Mouse (Mus musculus): Measurements from ENCODE around the gene Opcml.

Opcml gene

DNA sequence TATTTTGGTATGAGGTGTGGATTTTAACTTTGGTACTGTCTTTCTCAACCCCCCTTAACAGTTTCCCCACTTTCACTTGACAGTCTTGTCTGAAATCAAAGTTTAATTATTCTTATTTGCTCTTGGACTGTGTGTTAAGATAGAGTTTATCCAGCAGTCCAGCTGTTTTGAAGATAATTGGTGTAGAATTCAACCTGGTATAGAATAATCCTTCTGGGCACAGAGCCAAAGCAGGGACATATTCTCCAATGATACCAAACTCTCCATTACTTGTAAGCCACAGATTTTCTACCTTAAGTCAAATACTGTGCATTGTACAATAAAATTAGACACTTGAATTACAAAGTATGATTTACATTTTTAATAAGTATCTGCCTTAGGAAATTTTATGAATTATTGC is 852.2 kb downstream of the Opcml start:
- no peak for DNase-seq (ENCODE audit: low spot score)

DNA sequence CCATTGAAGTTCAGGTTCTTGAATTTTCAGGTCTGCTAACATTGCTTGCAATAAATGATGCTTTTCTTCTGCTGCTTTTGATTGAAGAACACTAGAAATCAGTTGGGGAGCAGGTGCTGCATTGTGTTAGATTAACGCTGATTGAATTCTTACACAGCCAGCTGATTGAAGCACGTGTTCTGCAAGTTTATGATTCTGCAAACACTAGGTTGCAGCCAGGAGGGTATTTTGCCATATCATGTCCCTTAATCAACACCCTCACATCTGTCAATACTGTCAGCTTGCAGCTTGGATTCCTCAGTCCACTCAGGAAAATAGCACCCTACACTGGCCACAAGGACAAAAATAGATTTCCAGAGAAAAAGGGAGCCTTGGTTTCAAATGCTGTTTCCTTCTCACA is 853.5 kb downstream of the Opcml start:
- DNase-seq (ENCODE audit: low spot score) = no peak

DNA sequence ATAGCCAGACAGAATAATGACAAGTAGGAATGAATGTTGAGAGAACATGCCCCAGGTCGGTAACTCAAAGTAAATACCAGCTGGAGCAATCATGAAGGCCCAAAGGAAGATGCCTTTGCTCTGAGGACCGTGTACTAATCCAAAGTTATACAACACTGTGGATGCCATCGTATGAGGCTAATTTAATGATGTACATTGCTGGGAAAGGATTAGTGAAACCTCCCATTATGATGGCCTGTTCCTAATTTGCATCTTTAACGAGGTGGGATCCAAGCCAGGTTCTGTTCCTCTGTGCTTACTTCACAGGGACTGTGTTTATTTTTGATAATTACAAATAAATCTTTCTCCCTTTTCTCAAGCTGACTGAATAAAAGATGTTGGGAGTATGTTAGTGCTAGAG is 859.5 kb downstream of the Opcml start:
- no peak for DNase-seq (ENCODE audit: low spot score)

DNA sequence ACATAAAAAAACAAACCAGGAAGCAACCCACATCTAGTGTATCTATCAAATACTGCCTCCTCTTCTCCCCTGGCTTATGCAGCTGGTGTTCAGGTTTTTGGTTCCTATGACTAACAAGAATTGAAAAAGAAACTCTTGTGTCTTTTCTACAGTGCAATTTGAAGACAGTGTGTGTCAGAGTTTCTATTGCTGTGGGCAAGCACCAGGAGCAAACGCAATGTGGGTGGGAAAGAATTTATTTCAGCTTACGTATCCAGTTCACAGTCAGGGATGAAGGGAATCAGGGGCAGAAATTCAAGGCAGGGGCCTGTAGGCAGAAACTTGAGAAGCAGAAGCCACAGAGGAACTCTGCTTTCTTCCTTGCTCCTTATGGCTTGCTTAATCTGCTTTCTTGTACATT is 869.4 kb downstream of the Opcml start:
- DNase-seq (ENCODE audit: low spot score) = no peak

DNA sequence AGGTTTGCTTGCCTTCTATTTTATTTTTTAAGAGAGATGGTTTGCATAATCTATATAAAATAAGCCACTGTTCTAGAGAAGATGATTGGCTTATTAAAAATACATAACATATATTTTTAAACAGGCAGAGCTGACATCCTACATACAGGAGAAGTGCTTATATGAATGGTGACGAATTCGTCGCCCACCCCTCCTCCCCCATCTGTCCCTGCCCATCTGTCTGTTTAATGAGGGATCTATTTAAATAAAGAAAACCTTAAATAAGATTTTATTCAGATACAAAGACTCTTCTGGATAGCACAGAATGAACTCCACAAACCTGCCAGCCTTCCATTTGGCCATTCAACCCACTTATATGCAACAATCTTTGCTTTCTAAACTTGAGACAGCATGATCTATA is 872.3 kb downstream of the Opcml start:
- no peak for DNase-seq (ENCODE audit: low spot score)

DNA sequence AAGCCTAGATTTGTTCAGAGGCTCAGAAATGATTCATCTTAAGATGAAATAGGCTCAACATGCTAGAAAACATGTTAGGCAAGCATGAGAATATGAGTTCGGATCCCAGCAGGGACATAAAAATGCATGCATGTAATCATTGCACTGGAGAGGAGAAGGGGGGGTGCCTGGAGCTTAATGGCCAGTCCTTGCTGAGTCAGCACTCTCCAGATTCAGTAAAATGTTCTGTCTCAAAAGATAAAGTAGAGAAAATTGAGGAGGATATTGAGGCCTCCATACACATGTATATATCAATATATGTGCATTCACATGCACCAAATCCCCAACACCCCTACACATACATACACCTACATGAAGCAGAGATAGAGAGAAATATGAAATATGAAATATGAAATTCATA is 889.7 kb downstream of the Opcml start:
- DNase-seq (ENCODE audit: low spot score) = no peak

DNA sequence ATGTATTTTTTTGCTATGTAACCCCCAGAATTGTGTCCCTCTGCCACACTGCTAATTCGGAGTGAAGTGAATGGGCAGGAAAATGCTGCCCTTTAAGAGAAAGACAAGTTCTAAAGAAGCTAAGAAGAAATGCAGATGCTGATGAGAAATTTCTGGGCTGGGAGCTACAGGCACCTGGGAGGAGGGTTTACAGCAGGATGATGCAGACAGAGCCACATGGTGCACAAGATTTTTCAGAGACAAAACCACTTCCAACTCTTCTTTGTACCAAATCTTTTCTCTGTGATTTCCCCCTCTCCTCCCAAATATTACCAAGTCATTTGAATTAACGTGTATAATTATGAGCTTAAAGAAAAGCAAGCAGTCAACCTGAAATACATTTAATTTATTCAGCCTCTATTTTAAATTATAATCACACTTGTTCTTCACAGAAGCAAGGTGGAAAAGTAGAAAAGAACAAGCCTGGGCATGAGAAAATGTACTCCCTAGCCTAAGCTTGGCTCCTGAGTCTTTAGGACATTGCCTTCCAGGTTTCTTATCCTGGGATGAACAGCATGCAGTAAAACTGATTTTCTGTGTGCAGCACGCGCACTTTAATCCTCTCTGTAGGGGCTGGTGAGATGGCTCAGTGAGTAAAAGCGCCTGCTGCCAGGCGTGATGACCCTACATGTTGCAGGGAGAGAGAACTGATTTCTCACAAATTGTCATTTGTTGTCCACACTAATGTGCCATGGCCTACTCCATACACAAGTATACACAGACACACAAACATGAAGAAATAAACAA is 890.9 kb downstream of the Opcml start:
- no peak for DNase-seq (ENCODE audit: low spot score)

DNA sequence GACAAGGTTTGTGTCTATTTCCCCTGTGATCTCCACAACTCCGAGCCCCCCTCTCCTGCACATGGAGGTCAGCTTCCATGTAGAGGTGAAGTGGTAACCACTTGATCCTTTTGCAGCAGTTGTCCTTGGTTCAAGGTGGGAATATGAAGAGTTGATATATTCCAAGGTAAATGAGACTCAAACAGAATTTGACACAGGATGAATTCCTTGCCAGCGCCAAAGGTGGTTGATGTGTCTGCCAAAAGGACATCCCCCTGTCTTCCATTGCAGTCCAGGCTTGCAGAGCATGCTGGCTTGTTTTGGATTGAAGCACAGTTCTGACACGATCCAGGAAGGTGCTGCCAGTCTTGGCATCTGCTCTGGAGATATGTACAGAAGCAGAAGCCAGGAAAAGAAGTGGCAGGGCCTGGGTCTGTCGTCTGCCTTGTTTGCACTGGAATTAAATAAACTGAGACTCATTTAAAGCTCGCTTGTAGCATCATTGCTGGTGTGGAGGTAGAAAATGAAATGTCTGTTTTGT is 893.4 kb downstream of the Opcml start:
- DNase-seq (ENCODE audit: low spot score) = no peak

DNA sequence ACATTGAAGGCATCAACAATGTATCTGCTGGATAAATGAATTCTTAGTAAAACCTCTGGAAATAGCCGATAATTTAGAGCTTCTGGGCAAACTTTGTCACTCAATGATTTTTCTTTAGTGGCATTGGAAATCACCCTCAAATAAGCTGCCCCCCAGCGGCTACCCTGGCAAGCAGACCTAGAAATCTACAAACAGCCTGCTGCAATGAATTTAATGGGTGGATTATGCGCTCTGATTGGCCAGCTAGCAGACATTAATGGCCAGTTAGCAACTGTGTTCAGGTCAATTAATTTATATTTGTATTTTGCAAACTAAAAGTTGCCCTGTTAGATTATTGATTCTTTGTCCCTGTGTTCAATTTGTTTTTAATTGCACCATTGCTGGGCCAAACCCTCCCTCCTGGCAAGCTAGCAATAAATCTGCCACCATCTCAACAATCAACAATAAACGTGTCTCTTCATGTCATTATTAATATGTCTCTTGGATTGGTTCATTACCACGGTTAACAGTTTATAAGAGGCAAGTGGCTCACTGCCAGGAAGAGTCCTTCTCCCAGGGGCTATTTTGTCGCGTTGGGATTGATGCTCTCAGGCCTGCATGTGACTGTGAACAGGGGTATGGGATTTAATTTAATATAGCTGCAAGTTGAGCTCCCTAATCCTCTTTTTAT is 896.5 kb downstream of the Opcml start:
- DNase-seq (ENCODE audit: low spot score) = no peak

DNA sequence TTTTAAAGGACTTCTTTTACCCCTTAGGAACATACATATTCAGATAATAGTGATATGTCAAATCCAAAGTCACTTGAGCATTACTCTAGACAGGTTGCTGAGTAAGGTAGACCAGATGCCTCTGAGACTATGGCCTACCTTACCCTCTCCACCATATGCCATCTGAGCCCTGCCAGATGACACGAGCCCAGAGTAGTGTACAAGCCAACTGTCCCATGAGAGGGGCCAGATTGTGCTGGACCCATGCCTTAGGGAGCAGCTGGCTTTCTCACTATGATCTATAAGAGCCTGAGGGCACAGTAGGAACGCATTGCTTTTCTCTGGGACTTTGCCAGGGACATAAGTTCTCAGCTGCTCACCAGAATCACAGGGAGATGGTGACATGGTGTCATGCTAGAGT is 899.6 kb downstream of the Opcml start:
- no peak for DNase-seq (ENCODE audit: low spot score)

DNA sequence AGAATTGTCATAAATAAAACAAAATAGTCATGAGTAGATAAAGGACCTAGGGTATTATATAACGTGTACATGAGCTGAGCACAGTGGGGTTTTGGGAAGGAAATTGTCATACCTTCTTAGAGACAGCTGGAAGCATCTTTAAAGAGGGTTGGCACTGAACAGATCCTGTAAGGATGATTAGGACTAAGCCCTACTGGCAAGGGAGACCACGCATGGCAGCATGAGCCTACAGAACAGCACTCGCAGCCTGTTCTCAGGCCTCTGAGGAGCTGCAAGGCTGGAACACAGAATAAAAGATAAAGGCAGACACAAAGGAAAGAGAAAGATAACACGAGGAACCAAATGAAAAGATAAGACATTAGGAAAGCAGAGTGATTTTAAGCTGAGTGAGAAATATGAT is 915.2 kb downstream of the Opcml start:
- no peak for DNase-seq (ENCODE audit: low spot score)

DNA sequence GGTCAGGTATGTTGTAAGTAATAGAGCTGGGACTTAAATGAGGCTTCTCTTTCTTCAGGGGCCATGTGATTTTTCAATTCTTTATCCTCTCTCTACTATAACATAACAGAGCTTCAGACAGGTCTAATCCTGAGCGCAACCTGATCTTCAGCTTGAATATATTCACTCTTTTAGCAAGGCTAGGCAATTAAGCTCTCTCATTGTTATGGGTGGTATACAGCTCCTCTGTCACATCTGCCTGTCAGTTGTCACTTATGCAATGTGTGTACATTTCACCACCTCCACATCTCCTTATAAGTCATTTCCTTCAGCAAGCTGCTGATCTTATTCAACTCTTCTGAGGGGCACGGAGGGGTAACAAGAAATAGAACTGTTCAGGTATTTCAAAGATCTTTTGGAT is 924.0 kb downstream of the Opcml start:
- DNase-seq (ENCODE audit: low spot score) = no peak

DNA sequence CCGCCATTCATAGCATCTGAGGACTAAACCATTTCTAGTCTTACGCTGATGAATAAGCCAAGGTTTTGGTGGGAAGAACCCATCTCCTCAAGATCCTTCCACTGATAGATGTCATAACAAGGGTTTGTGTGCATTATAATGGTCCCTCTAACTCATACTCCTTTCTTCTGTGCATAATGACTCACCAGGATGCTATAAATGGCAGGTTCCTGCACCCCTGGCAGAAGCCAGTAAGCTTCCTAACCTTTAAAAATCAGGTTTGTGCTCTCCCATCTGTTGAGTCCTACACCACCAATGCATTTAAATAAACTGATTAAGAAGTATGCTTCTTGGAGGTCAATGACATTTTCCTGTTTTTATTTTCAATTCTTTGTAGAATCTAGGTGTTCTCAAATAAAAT is 929.6 kb downstream of the Opcml start:
- DNase-seq (ENCODE audit: low spot score) = no peak

DNA sequence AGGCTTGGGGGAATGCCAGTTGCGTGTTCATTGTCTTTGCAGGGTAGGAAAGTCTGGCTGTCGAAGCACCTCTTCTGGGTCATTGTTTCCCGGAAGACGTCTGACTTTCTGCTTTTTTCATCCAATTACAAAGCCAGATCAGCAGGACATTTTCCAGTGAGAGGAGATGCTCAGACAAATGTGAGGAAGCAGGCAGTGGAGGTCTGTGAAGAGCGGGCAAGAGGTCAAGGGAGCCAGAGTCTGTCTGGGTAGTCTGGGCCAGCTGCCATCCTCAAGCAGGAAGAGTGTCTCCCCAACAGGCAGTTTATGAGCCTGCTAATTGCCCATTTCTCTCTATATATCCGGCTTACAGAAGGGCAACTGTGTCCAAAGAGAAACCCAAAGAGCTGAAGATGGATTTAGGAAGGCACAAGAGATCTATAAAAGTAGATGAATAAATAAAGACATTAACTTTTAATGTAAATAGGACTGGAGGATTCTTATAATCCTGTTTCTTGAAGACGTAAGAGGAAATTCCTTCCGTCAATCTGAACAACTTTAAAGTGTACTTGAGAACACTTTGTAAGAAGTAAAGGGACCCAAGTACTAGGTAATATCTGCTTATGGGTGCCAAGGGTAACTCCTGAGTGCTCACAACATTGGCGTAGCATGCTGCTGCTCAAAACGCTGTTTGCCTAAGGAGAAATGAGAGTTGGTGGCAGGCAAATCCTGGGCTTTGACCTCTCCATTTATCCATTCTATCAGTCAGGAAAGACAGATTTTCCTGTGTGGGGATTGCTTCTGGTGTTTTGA is 941.4 kb downstream of the Opcml start:
- no peak for DNase-seq (ENCODE audit: low spot score)

DNA sequence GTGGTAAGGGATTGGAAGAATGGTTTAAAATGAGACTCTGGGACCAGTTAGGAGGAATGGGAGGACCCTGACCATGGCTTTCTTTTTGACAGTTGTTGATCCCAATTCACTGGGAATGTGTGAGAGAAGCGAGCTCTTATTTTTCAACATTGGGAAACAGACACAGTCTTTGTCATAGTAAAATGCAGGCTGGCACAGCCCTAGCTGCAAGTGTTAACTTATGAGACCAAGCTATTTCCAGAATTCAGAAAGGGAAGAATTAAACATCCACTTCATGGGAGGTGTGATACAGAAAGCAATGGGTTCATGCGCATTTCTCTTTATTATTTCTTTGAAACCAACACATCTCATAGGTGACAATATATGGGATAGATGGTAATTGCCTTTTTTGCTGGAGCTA is 947.4 kb downstream of the Opcml start:
- DNase-seq (ENCODE audit: low spot score) = no peak

DNA sequence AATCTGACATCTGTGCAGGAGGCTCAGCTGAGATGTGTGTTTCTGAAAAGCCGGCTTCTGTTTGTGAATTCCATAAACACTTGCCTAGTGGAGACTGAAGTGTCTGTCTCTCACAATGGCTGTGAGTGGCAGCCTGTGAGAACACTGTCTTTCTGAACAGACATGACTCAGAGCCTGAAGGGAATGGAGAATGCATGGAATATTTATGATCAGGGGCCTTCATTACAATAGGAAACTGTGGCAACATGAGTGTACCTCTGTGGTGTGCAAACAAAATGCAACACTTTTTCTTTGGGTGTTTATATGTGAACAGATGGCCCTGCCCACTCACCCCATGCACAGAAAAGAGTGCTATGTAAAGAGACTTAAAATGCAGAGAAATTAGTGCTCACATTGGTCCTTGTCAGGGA is 947.9 kb downstream of the Opcml start:
- no peak for DNase-seq (ENCODE audit: low spot score)

DNA sequence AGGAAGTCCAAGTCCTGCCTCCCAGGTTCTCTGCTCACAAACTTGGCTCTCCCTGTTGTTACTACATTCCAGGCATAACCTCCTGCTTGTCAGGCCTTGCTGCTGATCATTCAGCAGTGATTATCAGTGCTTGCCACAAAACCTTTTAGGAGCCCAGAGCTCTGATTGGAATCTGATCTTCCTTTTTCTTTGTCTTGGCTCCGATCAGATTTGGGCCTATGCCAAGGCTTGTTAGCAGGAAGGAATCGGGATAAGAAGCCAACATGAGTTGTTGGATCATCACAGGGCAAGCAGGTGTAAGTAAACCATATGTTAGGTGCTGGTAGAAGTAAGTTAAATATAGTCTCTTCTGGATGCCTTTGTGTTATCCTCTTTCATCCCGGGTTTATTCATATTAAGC is 954.2 kb downstream of the Opcml start:
- no peak for DNase-seq (ENCODE audit: low spot score)

DNA sequence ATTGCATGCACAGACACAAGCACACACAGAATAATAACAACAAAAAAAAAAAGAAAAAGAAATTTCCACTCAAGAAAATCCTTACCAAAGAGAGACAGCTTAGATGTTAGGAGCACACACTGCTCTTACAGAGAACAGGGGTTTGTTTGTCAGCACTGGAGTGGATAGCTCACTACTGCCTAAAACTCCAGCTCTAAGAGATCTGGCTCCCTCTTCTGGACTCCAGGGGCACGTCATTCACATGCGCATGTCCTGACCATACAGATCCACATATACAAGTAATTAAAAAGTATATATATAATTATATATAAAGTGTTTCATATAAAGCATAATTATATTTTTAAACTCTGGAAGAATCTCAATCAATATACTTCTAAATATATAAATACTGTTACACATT is 958.3 kb downstream of the Opcml start:
- no peak for DNase-seq (ENCODE audit: low spot score)

DNA sequence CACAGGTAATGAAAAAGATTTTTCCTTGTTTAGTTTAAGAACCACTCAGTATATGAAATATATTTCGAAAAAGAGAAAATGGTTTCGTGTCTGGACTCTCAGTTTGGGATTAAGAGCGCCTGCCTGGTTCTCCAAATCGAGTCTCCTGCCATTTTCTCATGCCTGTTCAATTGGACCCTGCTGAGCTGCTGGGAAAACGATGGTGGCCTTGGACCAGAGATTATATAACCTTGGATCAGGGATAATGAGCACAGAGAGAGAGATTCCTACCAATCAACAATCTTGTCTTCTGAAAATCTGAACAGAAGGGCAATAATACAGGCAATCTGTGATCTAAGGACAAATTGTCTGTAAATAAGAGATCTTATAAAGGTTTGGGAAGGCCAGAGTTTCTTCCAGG is 962.3 kb downstream of the Opcml start:
- no peak for DNase-seq (ENCODE audit: low spot score)

DNA sequence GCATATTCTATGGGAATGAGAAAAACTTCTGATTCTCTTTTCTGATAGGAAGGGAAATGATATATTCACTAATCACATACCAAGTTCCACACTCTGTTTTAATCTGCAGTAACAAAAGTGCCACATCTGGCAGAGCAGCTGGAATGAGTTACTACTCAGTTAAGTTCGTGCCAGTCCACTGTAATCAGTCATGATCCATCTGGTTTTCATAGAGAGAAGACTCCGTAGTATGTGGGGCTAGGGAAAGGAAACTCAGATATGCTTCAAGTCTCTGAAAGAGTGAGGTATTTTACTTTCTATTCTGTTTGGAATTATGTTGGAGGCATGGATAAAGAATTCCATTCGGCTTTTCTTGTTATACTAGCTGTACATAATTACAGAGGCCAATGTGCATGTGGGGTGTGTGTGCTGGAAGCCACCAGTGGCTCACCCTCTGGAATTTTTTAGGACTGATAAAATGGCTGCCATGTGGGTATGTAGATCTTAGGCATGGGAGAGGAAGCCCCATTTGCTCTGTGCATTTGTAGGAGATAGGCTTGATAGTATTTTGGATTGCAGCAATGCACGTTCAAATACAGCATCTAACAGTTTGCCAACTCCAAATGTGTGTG is 966.4 kb downstream of the Opcml start:
- no peak for DNase-seq (ENCODE audit: low spot score)

DNA sequence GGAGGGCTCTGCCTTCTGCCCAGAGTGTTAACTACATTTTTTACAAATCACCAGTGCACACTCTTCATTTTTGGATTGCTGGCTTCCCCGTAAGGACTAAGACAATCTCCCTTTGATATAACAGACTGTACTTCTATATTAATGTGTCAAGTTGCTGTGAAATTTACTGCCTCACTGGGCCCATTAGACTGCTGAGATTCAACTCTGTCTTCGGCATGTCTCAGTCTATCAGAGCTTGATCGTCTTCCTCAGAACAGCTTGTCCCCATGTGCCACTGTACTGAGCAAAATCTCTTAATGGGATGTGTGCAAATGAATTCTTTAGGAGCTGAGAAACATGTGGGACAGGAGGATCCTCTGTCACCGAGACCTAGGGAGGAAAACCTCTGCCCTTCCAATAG is 970.9 kb downstream of the Opcml start:
- no peak for DNase-seq (ENCODE audit: low spot score)

DNA sequence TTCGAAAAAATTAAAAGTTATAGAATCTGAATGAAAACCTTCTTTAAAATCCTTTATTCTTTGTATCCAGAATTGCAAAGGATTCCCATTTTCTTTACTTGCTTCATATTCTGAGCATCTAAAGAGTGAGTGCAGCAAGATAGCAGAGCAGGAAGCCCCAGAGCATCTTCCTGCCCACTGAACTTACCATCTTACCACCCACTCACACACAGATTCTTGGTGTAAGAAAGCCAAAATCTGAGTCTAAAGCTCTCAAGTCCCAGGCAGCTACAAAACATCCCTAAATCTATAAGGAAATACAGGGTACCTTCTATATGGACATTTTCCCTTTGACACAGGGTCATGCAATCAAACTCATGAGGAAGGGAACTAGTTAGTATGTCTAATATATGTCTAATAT is 973.6 kb downstream of the Opcml start:
- DNase-seq (ENCODE audit: low spot score) = no peak
